Mouse (Mus musculus) spleen, adult 2 months (tissue): ENCODE data around the gene Itgal. TPM values are rescaled to one million over a fixed set of nuclear protein-coding genes. Genes with fewer than 3 reads are reported as not detected.
"Not testable (repeated sequence)": the region's sequence is repeated elsewhere in the genome, so short reads cannot be mapped to it uniquely, and the experiment has no call there.

Experiments used
- DNase-seq, 2 experiments: peaks; one replicate each; pipeline versions ENCODE4 v3.0.0 to v3.0.0-alpha.2; 2012 to 2021; ENCODE audit warnings: low spot score in 2 of 2, low read depth in 1 of 2
- H3K27ac ChIP-seq: fragments of 200-500 bp; 2 replicates; pipeline ENCODE4 v1.5.1; 2012; ENCODE audit warnings: low read length, inconsistent platforms; ENCODE audit not compliant: insufficient read depth
- H3K27me3 ChIP-seq: fragments of 200-500 bp; 2 replicates; pipeline ENCODE4 v1.6.1; 2012; ENCODE audit warnings: mild to moderate bottlenecking, moderate library complexity, low read length, inconsistent platforms; ENCODE audit not compliant: control insufficient read depth, insufficient read depth
- H3K36me3 ChIP-seq: fragments of 200-500 bp; 2 replicates; pipeline ENCODE4 v1.6.1; 2012; ENCODE audit warnings: mild to moderate bottlenecking, low read length, inconsistent platforms; ENCODE audit not compliant: control insufficient read depth, insufficient read depth
- H3K4me1 ChIP-seq: fragments of 200-500 bp; 2 replicates; pipeline ENCODE4 v1.6.1; 2011; ENCODE audit warnings: inconsistent platforms; ENCODE audit not compliant: control insufficient read depth, insufficient read depth, insufficient read length
- H3K4me3 ChIP-seq: fragments of 200-500 bp; 2 replicates; pipeline ENCODE4 v1.5.1; 2011; ENCODE audit warnings: mild to moderate bottlenecking, inconsistent platforms; ENCODE audit not compliant: insufficient read depth, insufficient read length; ENCODE audit errors: extremely low read depth
- CTCF ChIP-seq: fragments of 200-500 bp; IDR thresholded peaks from 2 replicates; pipeline ENCODE4 v1.5.1; 2011; ENCODE audit warnings: mild to moderate bottlenecking, inconsistent platforms; ENCODE audit not compliant: insufficient read depth, insufficient read length, insufficient replicate concordance; ENCODE audit errors: extremely low read depth
- POLR2A ChIP-seq: fragments of 200-500 bp; IDR thresholded peaks from 2 replicates; pipeline ENCODE4 v1.6.1; 2011; ENCODE audit warnings: low read depth, low read length, inconsistent platforms
- WGBS: fragments of 180-500 bp; shearing (Covaris S2); methylation state at CpG from one replicate; pipeline ENCODE4 v1.1.7; 2018; 5-methylcytosine and 5-hydroxymethylcytosine counted together
- polyA plus RNA-seq: library from polyadenylated mRNA; depleted of rRNA; stranded (reverse); fragments of >200 nt; gene quantifications from 2 replicates; pipeline ENCODE4 v1.2.3, GENCODE M21; 2012

Itgal gene
- polyA plus RNA-seq, 1 experiment: 92.1 TPM

DNA sequence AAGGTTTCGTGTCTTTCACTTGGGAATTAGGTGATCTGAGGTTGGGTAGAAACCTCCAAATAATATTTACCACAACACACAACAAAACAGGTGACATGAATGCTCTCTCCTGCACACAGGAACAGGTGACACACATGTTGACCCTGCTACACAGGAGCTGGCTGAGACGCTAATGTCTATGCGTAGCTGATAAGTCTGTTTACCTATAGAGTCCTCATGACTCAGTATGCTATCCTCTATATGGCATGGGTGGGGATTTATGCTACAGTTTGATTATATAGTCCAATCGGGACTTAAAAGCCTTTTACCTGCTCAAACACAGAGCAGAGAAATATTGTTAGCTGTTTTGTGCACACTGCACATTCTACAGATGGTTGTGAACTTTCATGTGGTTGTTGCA lies 64.2 kb downstream of the Itgal start:
- Histone ChIP-seq H3K36me3 (no peaks in the 10 kb centered on the region), H3K4me3 (no peak overlapping the region), H3K27ac (no peak overlapping the region), H3K4me1 (no peaks in the 10 kb centered on the region), H3K27me3 (no peaks in the 10 kb centered on the region)
- 69% methylated on average over 4 of the region's 4 CpGs for WGBS
- no peak for TF ChIP-seq POLR2A
- TF ChIP-seq CTCF: no peak
- DNase-seq: no peak

DNA sequence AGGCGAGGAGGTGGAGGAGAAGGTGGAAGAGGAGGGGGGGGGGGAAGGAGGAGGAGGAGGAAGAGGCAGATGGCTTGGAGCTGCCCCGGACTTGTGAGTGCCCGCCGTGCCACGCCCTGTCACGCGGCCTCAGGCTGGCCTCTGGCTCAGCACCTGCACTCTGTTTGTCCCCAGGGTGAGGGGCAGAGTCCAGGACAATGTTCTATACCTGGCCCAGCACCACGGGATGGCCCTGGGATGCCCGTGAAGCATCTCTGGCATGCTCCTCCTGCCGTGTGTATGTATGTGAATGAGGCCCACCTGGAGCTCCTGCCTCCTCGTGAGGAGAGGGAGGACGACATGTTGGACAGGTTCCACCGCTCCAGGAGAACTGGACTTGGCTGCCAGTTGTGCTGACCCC lies 65.4 kb downstream of the Itgal start:
- H3K36me3 ChIP-seq: no peaks in the 10 kb centered on the region
- H3K4me1 ChIP-seq: no peaks in the 10 kb centered on the region
- no peak overlapping the region for H3K4me3 ChIP-seq
- no peak for DNase-seq
- no peak for TF ChIP-seq POLR2A
- TF ChIP-seq CTCF: no peak
- WGBS: 68% methylated on average over 13 of the region's 13 CpGs
- H3K27me3 ChIP-seq: no peaks in the 10 kb centered on the region
- H3K27ac ChIP-seq: no peak overlapping the region

DNA sequence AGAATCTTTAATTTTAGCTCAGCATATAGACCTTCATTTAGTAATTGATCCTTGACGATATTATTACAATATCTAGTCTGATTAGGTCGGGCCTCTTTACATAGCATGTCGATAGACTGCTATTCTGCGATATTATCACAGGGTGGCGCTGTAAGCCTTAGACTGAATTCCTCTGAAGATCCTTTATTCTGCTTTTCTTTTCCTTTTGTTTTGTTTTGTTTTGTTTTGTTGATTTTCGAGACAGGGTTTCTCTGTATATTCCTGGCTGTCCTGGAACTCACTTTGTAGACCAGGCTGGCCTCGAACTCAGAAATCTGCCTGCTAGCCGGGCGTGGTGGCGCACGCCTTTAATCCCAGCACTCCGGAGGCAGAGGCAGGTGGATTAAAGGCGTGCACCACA lies 66.4 kb downstream of the Itgal start:
- peak; percentile 14; the same call in 1 of the 2 replicates for TF ChIP-seq CTCF
- DNase-seq: peak in 1 of 2 experiments; percentile 45
- not testable (repeated sequence) for H3K4me1 ChIP-seq, H3K27ac ChIP-seq, H3K36me3 ChIP-seq, H3K27me3 ChIP-seq
- WGBS: 21% methylated on average over 13 of the region's 13 CpGs
- H3K4me3 ChIP-seq: peak overlapping the region; percentile 27; the same call in 1 of the 2 replicates

DNA sequence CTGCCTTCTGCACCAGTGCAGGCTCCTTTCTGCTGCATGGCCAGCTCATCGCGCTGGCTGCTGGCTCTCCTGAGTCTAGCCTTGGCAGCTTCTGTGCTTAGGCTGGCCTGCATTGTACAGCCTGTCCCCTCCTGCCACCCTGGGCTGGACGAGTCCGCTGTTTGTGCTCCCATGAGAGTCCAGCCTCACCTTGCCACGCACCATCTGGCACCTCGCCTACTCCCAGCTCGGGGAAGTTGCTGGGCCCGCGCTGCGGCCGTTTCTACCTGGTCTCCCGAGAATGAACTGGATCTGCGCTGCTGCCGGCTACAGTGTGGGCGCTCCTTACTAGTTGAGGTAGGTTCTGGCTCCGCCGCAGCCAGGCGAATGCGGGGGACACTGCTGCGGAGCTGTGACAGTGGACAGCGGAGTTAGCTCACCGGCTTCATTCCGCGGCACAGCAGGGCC lies 67.4 kb downstream of the Itgal start:
- 38% methylated on average over 24 of the region's 24 CpGs for WGBS
- no peak for DNase-seq
- H3K4me3 ChIP-seq: no peak overlapping the region
- no peak overlapping the region for H3K27ac ChIP-seq
- H3K36me3 ChIP-seq: no peaks in the 10 kb centered on the region
- H3K27me3 ChIP-seq: no peaks in the 10 kb centered on the region
- TF ChIP-seq POLR2A (no peak), CTCF (no peak)
- no peaks in the 10 kb centered on the region for H3K4me1 ChIP-seq

DNA sequence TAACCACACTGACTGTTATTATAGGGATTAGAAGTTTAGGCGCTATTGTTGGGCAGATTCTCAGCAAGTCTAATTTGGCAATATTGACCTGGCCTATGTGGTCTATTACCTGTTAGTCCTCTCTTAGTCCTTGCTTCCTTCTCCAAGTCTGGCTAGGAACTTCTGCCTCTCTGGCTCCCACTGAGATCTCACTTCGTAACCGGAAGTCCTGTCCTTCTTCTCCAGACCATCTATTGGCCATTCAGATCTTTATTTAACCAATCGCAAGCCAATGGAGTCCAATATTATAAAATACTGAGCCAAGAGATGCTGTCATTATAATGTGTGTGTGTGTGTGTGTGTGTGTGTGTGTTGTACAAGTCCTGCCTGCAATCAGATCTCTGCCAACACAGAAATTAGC lies 68.1 kb downstream of the Itgal start:
- Histone ChIP-seq H3K4me3 (no peak overlapping the region), H3K36me3 (no peaks in the 10 kb centered on the region), H3K27me3 (no peaks in the 10 kb centered on the region), H3K4me1 (no peaks in the 10 kb centered on the region), H3K27ac (no peak overlapping the region)
- TF ChIP-seq CTCF (no peak), POLR2A (no peak)
- WGBS: 89% methylated on average over 4 of the region's 4 CpGs
- no peak for DNase-seq

DNA sequence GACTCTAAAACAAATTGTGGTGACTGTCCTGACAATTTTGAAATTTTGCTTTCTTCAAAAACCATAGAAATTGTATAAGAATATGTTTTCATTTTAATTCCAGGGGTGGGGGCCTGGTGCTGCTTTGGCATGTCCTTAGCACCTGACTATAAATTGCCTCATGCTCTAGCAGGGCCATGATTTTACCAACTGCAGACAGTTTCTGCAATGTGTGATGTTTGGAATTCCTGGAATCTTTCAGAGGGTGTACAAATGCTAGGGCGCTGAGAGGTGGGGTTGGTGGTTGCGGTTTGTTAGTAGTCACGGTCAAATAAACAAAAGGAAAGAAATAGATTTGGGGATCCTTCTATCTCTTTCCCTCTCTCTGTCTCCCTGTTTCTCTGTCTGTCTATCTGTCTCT lies 70.2 kb downstream of the Itgal start:
- Histone ChIP-seq H3K27ac (no peak overlapping the region), H3K4me1 (no peaks in the 10 kb centered on the region), H3K27me3 (no peaks in the 10 kb centered on the region), H3K36me3 (no peaks in the 10 kb centered on the region), H3K4me3 (no peak overlapping the region)
- DNase-seq: no peak
- WGBS: 96% methylated on average over 3 of the region's 3 CpGs
- TF ChIP-seq CTCF (no peak), POLR2A (no peak)

DNA sequence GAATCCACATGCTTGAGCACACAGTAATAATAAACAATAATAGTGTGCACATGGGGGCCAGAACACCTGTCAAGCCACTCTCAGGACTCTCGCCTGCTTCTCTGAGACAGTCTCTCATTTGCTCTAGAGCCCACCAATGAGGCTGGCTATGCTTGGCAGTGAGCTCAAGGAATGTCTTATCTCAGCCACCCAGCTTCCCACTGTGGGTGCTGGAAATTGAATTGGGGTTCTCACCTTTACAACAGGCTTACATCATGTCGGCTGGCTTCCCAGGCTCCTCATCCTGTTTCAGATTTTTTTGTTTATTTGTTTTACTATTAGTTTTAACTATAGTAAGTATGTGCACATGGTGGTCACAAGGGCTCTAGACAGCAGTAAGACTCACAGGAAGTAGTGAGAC lies 75.2 kb downstream of the Itgal start:
- no peak for DNase-seq
- no peaks in the 10 kb centered on the region for H3K27me3 ChIP-seq
- no peak overlapping the region for H3K27ac ChIP-seq
- peaks cover 3% of the 10 kb centered on the region; the same call in 1 of the 2 replicates for H3K4me1 ChIP-seq
- WGBS: 70% methylated on average over 2 of the region's 2 CpGs
- H3K36me3 ChIP-seq: peaks cover 5% of the 10 kb centered on the region
- TF ChIP-seq POLR2A (no peak), CTCF (no peak)
- no peak overlapping the region for H3K4me3 ChIP-seq

DNA sequence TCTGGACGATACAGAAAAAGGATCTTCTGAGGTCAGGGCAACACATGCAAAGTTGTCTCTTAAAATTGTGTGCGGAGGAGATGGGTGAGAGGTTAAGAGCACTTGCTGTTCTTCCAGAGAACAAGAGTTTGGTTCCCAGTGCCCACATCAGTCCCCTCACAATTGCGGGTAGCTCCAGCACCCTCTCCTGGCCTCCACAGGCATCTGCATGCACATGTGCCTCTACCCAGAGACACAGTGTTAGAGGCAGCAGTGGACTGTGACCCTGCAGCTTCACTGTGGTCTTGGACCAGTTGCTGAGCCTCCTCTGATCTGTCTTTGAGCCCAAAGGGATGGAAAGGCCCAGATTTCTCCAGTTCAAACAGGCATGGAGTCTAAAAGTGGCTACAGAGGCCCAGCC lies 75.8 kb downstream of the Itgal start:
- H3K27me3 ChIP-seq, H3K27ac ChIP-seq, H3K4me3 ChIP-seq, H3K4me1 ChIP-seq, DNase-seq, H3K36me3 ChIP-seq: not testable (repeated sequence)
- 87% methylated on average over 3 of the region's 3 CpGs for WGBS
